Mouse (Mus musculus) lung, postnatal 0 days (tissue): ENCODE data around the gene Adgrg5. TPM values are rescaled to one million over a fixed set of nuclear protein-coding genes. Genes with fewer than 3 reads are reported as not detected.

ENCODE experiments used
- ATAC-seq: fragments of 200-750 bp; cut with Nextera tagmentation; 2 replicates; pipeline ENCODE4 v1.8.0; 2017; ENCODE audit warnings: moderate library complexity
- DNase-seq: peaks from one replicate; pipeline ENCODE4 v3.0.0-alpha.2; 2016; ENCODE audit warnings: low spot score
- H3K27ac ChIP-seq: fragments of 300-500 bp; sonication (generic); 2 replicates; pipeline ENCODE4 v1.5.1; 2014; ENCODE audit warnings: antibody characterized with exemption, mild to moderate bottlenecking, low read length, mixed read lengths
- H3K27me3 ChIP-seq: fragments of 300-500 bp; sonication (generic); replicated peaks from 2 replicates; pipeline ENCODE4 v1.6.1; 2014; ENCODE audit warnings: low read length, mixed read lengths; ENCODE audit not compliant: insufficient read depth
- H3K36me3 ChIP-seq: fragments of 300-500 bp; sonication (generic); 2 replicates; pipeline ENCODE4 v1.6.1; 2014; ENCODE audit warnings: low read length, mixed read lengths; ENCODE audit not compliant: insufficient read depth
- H3K4me1 ChIP-seq: fragments of 300-500 bp; sonication (generic); 2 replicates; pipeline ENCODE4 v1.6.1; 2014; ENCODE audit warnings: antibody characterized with exemption, low read depth, low read length, mixed read lengths; ENCODE audit not compliant: insufficient read depth
- H3K4me2 ChIP-seq: fragments of 300-500 bp; sonication (generic); replicated peaks from 2 replicates; pipeline ENCODE4 v1.6.1; 2014; ENCODE audit warnings: low read depth, mild to moderate bottlenecking, low read length, moderate library complexity, mixed read lengths
- H3K4me3 ChIP-seq: fragments of 300-500 bp; sonication (generic); 2 replicates; pipeline ENCODE4 v1.5.1; 2014; ENCODE audit warnings: low read depth, low read length
- H3K9ac ChIP-seq: fragments of 300-500 bp; sonication (generic); replicated peaks from 2 replicates; pipeline ENCODE4 v1.6.1; 2014; ENCODE audit warnings: low read depth, mild to moderate bottlenecking
- H3K9me3 ChIP-seq: fragments of 300-500 bp; sonication (generic); 2 replicates; pipeline ENCODE4 v1.6.1; 2016; ENCODE audit warnings: low read length, mixed read lengths
- CTCF ChIP-seq: IDR thresholded peaks from 2 replicates; pipeline ENCODE4 v1.5.1; 2016; ENCODE audit warnings: antibody characterized with exemption, mild to moderate bottlenecking
- EP300 ChIP-seq: IDR thresholded peaks from 2 replicates; pipeline ENCODE4 v1.6.1; 2016; ENCODE audit warnings: antibody characterized with exemption, mild to moderate bottlenecking, control low read depth
- WGBS: fragments of 180-500 bp; shearing (Covaris S2); extraction: QIAGEN DNeasy Blood & Tissue Kit; methylation state at CpG from one replicate; pipeline ENCODE4 v1.1.7; 2014; 5-methylcytosine and 5-hydroxymethylcytosine counted together
- polyA plus RNA-seq: library from polyadenylated mRNA; unstranded; fragments of >200 nt; fragmentation: Nextera tagmentation; extraction: Ambion mirVana; gene quantifications from 2 replicates; pipeline ENCODE4 v1.2.1, GENCODE M21; 2015

The Adgrg5 gene
- polyA plus RNA-seq, 1 experiment from 2014 or later: 0.31 TPM

- ATAC-seq: no peak
- 70% methylated on average over 4 of the region's 4 CpGs for WGBS
- H3K4me2 ChIP-seq: no peak overlapping the region
These were observed 42.8 kb upstream of the Adgrg5 start for GRCm38 (mm10) chr8:94880742-94881141.

GRCm38 (mm10) chr8:94888383-94889036 is 35.0 kb upstream of the Adgrg5 start:
- Histone ChIP-seq H3K36me3 (no peaks in the 10 kb centered on the region), H3K4me2 (peak overlapping the region; percentile 28; the same call in 1 of the 2 replicates), H3K27ac (no peak overlapping the region), H3K9me3 (no peaks in the 10 kb centered on the region), H3K4me3 (no peak overlapping the region), H3K27me3 (no peaks in the 10 kb centered on the region), H3K9ac (no peak overlapping the region), H3K4me1 (no peaks in the 10 kb centered on the region)
- ATAC-seq (no peak), DNase-seq (no peak)
- 26% methylated on average over 14 of the region's 14 CpGs for WGBS
- TF ChIP-seq EP300: no peak
- TF ChIP-seq CTCF: no peak

More at GRCm38 (mm10) chr8:94880742-94881141, 42.8 kb upstream of the Adgrg5 start:
- no peak for TF ChIP-seq EP300
- no peak for TF ChIP-seq CTCF
- H3K9me3 ChIP-seq: no peaks in the 10 kb centered on the region
- no peak overlapping the region for H3K4me3 ChIP-seq
- no peak for DNase-seq
- H3K36me3 ChIP-seq: no peaks in the 10 kb centered on the region
- no peaks in the 10 kb centered on the region for H3K27me3 ChIP-seq
- no peak overlapping the region for H3K27ac ChIP-seq
- peaks cover 4% of the 10 kb centered on the region; the same call in 1 of the 2 replicates for H3K4me1 ChIP-seq
- no peak overlapping the region for H3K9ac ChIP-seq

GRCm38 (mm10) chr8:94892917-94893316 is 30.6 kb upstream of the Adgrg5 start:
- Histone ChIP-seq H3K9ac (no peak overlapping the region), H3K4me1 (no peaks in the 10 kb centered on the region), H3K36me3 (no peaks in the 10 kb centered on the region), H3K9me3 (no peaks in the 10 kb centered on the region), H3K27ac (no peak overlapping the region), H3K4me2 (no peak overlapping the region), H3K27me3 (no peaks in the 10 kb centered on the region), H3K4me3 (no peak overlapping the region)
- ATAC-seq: peak; percentile 48; the same call in 1 of the 2 replicates
- WGBS: 25% methylated on average over 2 of the region's 2 CpGs
- DNase-seq: no peak
- TF ChIP-seq CTCF (no peak), EP300 (no peak)

- Histone ChIP-seq H3K9ac (no peak overlapping the region), H3K36me3 (peaks cover 5% of the 10 kb centered on the region; the same call in 1 of the 2 replicates), H3K4me3 (no peak overlapping the region), H3K27ac (no peak overlapping the region), H3K4me1 (peaks cover 8% of the 10 kb centered on the region; the same call in 1 of the 2 replicates), H3K9me3 (no peaks in the 10 kb centered on the region), H3K4me2 (peak overlapping the region; percentile 54), H3K27me3 (no peaks in the 10 kb centered on the region)
- TF ChIP-seq EP300 (no peak), CTCF (no peak)
- peak; percentile 76 for DNase-seq
- 22% methylated on average over 11 of the region's 11 CpGs for WGBS
- ATAC-seq: peak; percentile 90
These were observed 24.2 kb upstream of the Adgrg5 start for GRCm38 (mm10) chr8:94899262-94899661.

- H3K4me3 ChIP-seq: no peak overlapping the region
- H3K4me1 ChIP-seq: peaks cover 13% of the 10 kb centered on the region; the same call in 1 of the 2 replicates
- H3K9ac ChIP-seq: no peak overlapping the region
- no peaks in the 10 kb centered on the region for H3K27me3 ChIP-seq
- ATAC-seq: no peak
- H3K4me2 ChIP-seq: no peak overlapping the region
- H3K27ac ChIP-seq: peak overlapping the region; percentile 68
- no peak for TF ChIP-seq EP300
- no peak for TF ChIP-seq CTCF
- 19% methylated on average over 6 of the region's 6 CpGs for WGBS
- H3K9me3 ChIP-seq: no peaks in the 10 kb centered on the region
- H3K36me3 ChIP-seq: peaks cover 5% of the 10 kb centered on the region; the same call in 1 of the 2 replicates
- no peak for DNase-seq
These were observed 22.9 kb upstream of the Adgrg5 start for GRCm38 (mm10) chr8:94900617-94901016.

GRCm38 (mm10) chr8:94901031-94901430 is 22.5 kb upstream of the Adgrg5 start:
- peaks cover 5% of the 10 kb centered on the region; the same call in 1 of the 2 replicates for H3K36me3 ChIP-seq
- no peaks in the 10 kb centered on the region for H3K9me3 ChIP-seq
- DNase-seq (no peak), ATAC-seq (0 out of 2 replicates have a peak, but pooled peaks have one; percentile 8)
- H3K4me3 ChIP-seq: no peak overlapping the region
- peak overlapping the region; percentile 68 for H3K27ac ChIP-seq
- H3K9ac ChIP-seq: no peak overlapping the region
- H3K4me1 ChIP-seq: peaks cover 13% of the 10 kb centered on the region; the same call in 1 of the 2 replicates
- TF ChIP-seq CTCF (no peak), EP300 (no peak)
- WGBS: 10% methylated on average over 5 of the region's 5 CpGs
- no peaks in the 10 kb centered on the region for H3K27me3 ChIP-seq
- H3K4me2 ChIP-seq: no peak overlapping the region
